Mouse (Mus musculus): ENCODE measurements around the gene Igfbp6. TPM values are rescaled to one million over a fixed set of nuclear protein-coding genes. Genes with fewer than 3 reads are reported as not detected.

Igfbp6 gene
- polyA plus RNA-seq, 1 experiment from 2014 or later = 10.9 TPM

DNA sequence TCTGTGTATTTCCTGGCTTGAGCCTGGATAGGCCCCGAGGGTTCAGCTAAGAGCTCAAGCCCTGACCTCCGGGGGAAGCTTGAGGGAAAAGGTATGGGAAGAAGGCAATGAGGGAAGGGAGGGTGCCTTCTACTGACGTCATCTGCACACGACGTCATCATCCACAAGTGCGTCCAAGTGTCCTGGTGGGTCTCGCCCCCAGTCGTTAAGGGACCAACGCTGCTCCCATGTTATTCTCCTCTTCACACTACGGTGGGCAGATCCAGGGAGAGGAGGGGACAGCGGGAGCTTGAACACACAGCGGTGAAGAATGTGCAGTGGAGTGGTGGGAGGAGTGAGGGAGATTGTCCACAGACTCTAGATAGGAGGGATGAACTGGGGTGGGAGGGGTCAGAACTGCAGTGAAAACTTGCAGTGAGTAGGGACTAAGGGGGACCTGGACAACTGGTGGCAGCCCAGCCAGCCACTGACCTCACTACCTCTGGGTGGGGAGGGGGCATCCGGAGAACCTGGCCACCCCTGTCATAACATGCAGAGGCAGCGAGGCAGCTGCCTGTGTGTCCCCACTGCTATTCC is 40.7 kb upstream of the Igfbp6 start:
- no peaks in the 10 kb centered on the region for H3K9me3 ChIP-seq
- 16% methylated on average over 14 of the region's 14 CpGs for WGBS
- H3K27ac ChIP-seq = peak overlapping the region; percentile 97
- peaks cover 74% of the 10 kb centered on the region for H3K4me1 ChIP-seq (replicated peaks)
- H3K4me2 ChIP-seq (replicated peaks) = peak overlapping the region; percentile 91
- peaks cover 4% of the 10 kb centered on the region for H3K36me3 ChIP-seq
- H3K9ac ChIP-seq = peak overlapping the region; percentile 65
- no peak for ATAC-seq
- H3K27me3 ChIP-seq (replicated peaks) = no peaks in the 10 kb centered on the region
- peak overlapping the region; percentile 66 for H3K4me3 ChIP-seq (replicated peaks)

DNA sequence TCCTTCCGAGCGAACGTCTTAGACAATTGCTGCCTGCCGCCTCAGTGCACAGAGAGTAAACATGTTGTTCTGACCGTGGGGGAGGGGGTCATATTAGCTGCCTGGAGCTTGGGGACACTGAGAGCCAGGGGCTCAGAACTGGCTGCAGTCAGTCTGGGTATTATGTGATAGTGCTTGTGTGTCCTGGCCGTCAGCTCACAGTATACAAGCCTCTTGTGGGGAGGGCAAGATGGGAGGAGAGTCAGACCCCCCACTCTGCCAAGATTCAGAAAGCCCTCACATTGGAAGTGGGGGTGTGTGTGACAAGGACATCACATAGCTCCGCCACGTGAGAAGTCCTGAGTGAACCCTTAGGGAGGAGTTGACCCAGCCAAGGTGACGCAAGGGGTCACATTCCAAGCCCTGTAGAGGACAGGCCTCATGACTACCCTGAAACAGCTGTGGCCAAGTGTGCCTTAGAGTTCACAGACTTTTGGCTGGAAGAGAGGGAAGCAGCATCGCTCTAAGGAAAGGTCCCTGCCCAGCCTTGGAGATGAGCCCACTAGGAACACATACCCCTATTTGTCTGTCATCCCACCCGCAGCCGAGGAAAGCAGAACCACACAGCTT is 40.1 kb upstream of the Igfbp6 start:
- no peak for ATAC-seq
- H3K27me3 ChIP-seq (replicated peaks) = no peaks in the 10 kb centered on the region
- peak overlapping the region; percentile 65 for H3K9ac ChIP-seq
- peaks cover 4% of the 10 kb centered on the region for H3K36me3 ChIP-seq
- WGBS = 21% methylated on average over 12 of the region's 12 CpGs
- H3K4me3 ChIP-seq (replicated peaks) = peak overlapping the region; percentile 66
- H3K4me2 ChIP-seq (replicated peaks) = peak overlapping the region; percentile 91
- peak overlapping the region; percentile 97 for H3K27ac ChIP-seq
- no peaks in the 10 kb centered on the region for H3K9me3 ChIP-seq
- H3K4me1 ChIP-seq (replicated peaks) = peaks cover 77% of the 10 kb centered on the region

DNA sequence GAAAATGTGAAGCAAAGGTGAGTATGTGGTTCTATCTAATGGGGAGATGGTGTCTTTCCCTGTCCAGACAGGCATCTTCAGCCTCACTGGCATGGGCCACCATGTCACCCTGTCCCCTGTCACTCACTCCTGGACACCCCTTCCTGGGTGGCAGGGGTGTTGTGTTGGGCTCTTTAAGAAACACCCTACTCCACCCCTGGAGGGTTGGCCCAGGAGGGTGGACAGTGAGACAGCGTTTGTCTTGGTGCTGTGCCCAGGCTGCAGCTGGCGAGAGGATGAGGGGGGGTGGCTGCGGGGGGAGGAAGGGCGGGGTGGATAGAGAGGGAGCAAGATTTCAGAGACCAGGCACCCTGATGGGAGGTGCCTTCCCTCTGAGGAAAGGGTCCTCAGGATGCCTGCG is 38.8 kb upstream of the Igfbp6 start:
- WGBS = 51% methylated on average over 5 of the region's 5 CpGs
- Histone ChIP-seq H3K9ac (no peak overlapping the region), H3K4me1 (replicated peaks) (peaks cover 70% of the 10 kb centered on the region), H3K36me3 (peaks cover 9% of the 10 kb centered on the region), H3K4me3 (replicated peaks) (no peak overlapping the region), H3K9me3 (no peaks in the 10 kb centered on the region), H3K4me2 (replicated peaks) (0 out of 2 replicates have a peak overlapping the region, but pooled peaks have one; percentile 14), H3K27ac (no peak overlapping the region), H3K27me3 (replicated peaks) (no peaks in the 10 kb centered on the region)
- no peak for ATAC-seq

DNA sequence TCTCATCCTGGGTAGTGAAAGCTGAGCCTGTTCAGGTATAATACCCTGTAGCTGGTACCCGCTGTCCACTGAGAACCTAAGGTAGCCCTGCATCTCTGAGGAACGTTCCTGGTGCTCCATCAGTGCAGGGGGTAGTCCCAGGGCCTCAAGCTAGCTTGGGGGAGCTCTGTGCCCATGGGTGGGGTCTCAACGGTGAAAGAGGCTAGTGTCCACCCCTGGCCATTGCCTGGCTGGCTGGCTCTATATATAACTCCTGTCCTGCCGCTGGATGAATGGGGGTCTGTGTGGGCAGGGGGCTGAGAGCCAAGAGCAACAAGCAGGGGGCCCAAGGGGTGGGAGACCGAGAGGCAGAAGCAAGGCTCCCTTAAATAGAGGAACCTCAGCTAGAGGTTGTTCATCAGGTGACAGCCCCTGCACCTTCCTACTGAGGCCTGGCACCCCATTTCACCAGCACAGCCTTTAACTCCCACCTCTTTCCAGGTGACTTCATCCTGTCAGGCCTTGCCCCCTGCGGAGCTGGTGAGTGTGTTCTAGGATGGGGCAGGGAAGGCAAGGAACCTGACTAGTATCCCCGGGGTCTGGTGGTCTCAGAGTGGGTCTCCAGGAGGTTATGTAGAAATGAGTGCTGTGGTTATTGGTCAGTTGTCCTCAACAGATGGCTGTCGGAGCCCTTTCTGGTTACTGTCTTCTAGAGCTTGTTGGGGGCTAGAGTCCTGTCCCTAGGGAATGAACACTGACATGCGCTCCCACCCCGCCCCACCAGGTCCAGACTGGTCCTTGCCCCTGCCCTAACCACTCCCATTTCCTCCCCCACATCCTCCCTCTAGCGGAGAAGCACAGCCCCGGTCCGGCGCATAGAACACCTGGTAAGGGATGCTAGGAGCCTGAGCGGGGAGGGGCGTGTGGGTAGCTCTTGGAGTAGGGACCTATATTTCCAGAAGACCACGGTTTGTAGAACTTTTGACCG is 38.1 kb upstream of the Igfbp6 start:
- H3K4me2 ChIP-seq (replicated peaks) = peak overlapping the region; percentile 65
- H3K27me3 ChIP-seq (replicated peaks) = no peaks in the 10 kb centered on the region
- ATAC-seq = no peak
- peaks cover 16% of the 10 kb centered on the region for H3K36me3 ChIP-seq
- H3K9me3 ChIP-seq = no peaks in the 10 kb centered on the region
- H3K27ac ChIP-seq = no peak overlapping the region
- H3K4me3 ChIP-seq (replicated peaks) = 0 out of 2 replicates have a peak overlapping the region, but pooled peaks have one; percentile 33
- no peak overlapping the region for H3K9ac ChIP-seq
- H3K4me1 ChIP-seq (replicated peaks) = peaks cover 64% of the 10 kb centered on the region
- 40% methylated on average over 18 of the region's 18 CpGs for WGBS

DNA sequence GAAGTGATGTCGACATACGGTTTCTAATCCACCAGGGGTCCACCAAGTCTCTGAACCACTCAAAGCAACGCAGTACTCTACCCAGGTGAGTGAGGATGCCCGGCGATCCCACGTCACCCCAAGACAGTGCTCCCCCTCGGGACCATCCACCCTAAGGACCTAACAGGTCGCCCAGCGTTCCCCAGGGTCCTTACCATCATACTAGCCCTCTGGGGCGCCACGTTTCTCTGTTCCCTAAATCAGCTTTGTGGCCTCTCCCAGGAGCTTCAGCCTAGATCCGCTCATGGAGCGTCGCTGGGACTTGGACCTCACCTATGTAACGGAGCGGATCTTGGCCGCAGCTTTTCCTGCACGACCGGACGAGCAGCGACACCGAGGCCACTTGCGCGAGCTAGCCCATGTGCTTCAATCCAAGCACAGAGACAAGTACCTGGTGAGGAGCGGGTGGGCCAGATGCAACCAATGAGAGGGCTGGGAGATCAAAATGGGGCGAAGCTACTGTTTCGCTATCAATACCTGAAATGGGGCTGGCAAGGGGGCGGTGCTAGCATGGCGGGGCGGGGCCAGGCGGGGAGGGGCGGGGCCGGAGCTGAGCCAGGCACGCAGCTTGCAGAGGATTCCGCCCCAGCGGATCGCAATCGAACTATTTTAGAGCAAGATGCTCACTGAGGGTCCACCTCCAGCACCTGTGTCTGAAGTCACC is 37.3 kb upstream of the Igfbp6 start:
- peak; percentile 16; the same call in 1 of the 2 replicates for ATAC-seq
- 26% methylated on average over 38 of the region's 38 CpGs for WGBS
- peaks cover 56% of the 10 kb centered on the region for H3K4me1 ChIP-seq (replicated peaks)
- H3K9ac ChIP-seq = peak overlapping the region; percentile 36; the same call in 1 of the 2 replicates
- H3K36me3 ChIP-seq = peaks cover 19% of the 10 kb centered on the region
- H3K27me3 ChIP-seq (replicated peaks) = no peaks in the 10 kb centered on the region
- H3K4me2 ChIP-seq (replicated peaks) = peak overlapping the region; percentile 65
- H3K27ac ChIP-seq = no peak overlapping the region
- peak overlapping the region; percentile 33 for H3K4me3 ChIP-seq (replicated peaks)
- H3K9me3 ChIP-seq = no peaks in the 10 kb centered on the region

DNA sequence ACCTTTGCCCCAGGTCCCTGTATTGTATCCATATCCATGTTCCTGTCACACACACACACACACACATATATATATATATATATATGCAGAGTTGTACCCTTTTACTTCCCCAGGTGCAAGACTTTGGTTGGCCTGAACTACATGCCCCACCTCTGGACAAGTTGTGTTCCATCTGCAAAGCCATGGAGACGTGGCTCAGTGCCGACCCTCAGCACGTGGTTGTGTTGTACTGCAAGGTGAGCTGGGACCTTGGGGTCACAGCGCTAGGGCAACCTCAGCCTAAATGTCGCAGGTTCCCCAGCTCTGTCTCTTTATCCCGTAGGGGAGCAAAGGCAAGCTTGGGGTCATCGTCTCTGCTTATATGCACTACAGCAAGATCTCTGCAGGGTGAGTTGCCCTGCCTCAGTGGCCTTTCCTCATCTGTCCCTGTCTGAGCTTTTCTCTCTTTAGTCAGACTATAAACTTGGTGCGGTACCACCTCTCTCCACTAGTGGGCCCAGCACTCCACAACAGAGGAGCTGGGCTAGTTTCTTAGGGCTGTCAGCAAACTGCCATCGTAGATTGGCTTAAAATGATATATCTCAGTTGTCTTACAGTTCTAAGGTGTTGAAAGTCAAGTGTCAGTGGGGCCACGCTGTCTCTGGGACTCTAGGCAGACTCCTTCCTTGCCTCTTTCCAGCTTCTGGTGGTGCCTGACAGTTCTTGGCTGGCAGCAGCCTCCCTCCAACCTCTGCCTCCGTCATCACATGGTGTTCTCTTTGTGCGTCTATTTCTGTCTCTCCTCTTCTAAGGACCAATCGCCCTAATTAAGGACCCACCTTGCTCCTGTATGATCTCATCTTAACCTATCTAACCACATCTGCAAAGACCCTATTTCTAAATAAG is 36.2 kb upstream of the Igfbp6 start:
- ATAC-seq = no peak
- Histone ChIP-seq H3K36me3 (peaks cover 23% of the 10 kb centered on the region), H3K4me2 (replicated peaks) (peak overlapping the region; percentile 65; the same call in 1 of the 2 replicates), H3K9me3 (no peaks in the 10 kb centered on the region), H3K27ac (no peak overlapping the region), H3K27me3 (replicated peaks) (no peaks in the 10 kb centered on the region), H3K4me1 (replicated peaks) (peaks cover 46% of the 10 kb centered on the region), H3K4me3 (replicated peaks) (no peak overlapping the region), H3K9ac (no peak overlapping the region)
- WGBS = 45% methylated on average over 13 of the region's 13 CpGs

DNA sequence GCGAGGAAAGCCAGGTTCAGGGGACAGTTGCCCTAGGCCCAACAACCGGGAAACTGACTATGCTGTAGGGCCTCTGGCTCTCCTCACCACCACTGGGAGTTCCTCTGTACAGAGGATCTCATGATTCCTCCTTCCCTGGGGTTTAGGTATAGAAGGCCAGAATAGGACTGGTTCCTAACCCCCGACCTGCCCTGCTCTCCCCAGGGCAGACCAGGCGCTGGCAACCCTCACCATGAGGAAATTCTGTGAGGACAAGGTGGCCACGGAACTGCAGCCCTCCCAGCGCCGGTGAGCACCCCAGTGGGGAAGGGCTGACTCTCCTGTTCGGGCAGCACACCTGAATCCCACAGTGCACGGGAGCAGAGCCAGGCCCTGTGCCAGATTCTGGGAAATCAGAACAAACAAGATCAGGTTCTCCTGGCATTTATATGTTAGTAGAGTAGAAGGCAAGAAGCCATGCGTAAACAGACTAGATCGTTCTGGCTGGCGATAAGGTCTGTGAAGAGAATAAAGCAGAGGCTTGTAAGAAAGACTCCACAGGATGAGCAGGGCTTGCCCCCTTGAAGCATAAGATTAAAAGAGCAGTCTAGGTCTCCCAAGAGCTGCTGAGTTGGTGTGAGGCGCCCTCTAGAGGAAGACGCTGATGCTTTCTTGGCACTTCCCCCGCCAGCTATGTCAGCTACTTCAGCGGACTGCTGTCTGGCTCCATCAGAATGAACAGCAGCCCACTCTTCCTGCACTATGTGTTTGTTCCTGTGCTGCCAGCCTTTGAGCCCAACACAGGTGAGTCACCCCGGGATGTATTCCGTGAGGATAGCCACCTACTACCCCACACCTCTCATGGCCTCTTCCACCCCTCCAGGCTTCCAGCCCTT is 35.3 kb upstream of the Igfbp6 start:
- no peaks in the 10 kb centered on the region for H3K27me3 ChIP-seq (replicated peaks)
- WGBS = 50% methylated on average over 18 of the region's 18 CpGs
- H3K4me1 ChIP-seq (replicated peaks) = peaks cover 41% of the 10 kb centered on the region
- H3K9me3 ChIP-seq = no peaks in the 10 kb centered on the region
- no peak overlapping the region for H3K4me3 ChIP-seq (replicated peaks)
- peak; percentile 26 for ATAC-seq
- H3K4me2 ChIP-seq (replicated peaks) = no peak overlapping the region
- peaks cover 31% of the 10 kb centered on the region for H3K36me3 ChIP-seq
- no peak overlapping the region for H3K27ac ChIP-seq
- H3K9ac ChIP-seq = no peak overlapping the region

DNA sequence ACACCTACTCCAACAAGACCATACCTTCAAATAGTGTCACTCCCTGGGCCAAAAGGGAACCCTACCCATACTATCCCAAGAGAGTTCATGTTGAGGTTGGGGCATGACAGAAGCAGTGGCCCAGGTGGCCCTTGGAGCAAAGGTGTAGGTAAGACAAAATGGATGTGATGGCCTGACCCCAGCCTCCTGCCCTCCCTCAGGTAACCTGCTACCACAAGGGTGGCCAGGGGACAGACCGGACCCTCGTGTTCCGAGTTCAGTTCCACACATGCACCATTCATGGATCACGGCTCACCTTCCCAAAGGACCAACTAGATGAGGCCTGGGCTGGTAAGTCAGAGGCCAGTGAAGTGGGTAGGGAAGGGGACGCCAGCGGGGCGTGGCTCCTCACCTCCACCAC is 33.9 kb upstream of the Igfbp6 start:
- ATAC-seq = no peak
- Histone ChIP-seq H3K27me3 (replicated peaks) (no peaks in the 10 kb centered on the region), H3K4me1 (replicated peaks) (peaks cover 30% of the 10 kb centered on the region), H3K4me2 (replicated peaks) (no peak overlapping the region), H3K9me3 (no peaks in the 10 kb centered on the region), H3K9ac (no peak overlapping the region), H3K36me3 (peaks cover 31% of the 10 kb centered on the region), H3K27ac (no peak overlapping the region), H3K4me3 (replicated peaks) (no peak overlapping the region)
- WGBS = 86% methylated on average over 7 of the region's 7 CpGs

DNA sequence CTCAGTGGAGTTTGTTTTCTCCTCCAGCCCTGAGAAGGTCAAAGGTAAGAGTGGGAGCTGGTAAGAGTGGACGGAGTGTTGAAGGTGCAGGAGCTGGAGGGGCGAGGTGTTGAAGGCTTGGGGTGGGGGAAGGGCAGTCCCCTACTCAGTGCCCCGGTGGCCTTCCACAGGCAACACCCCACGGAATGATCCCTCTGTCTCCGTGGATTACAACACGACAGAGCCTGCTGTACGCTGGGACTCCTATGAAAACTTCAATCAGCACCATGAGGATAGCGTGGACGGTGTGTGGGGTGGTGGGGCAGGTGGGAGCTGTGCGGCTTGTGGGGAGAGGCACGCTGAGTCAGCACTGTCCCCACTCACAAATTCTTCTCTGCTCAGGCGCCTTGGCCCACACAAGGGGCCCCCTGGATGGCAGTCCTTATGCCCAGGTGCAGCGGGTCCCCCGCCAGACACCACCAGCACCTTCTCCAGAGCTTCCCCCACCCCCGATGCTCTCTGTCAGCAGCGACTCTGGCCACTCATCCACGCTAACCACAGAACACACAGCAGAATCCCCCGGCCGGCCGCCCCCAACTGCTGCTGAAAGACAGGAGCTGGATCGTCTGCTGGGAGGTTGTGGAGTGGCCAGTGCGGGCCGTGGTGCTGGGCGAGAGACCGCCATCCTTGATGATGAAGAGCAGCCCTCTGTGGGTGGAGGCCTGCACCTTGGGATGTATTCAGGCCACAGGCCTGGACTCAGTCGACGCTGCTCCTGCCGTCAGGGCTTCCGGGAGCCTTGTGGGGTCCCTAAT is 33.3 kb upstream of the Igfbp6 start:
- Histone ChIP-seq H3K36me3 (peaks cover 37% of the 10 kb centered on the region), H3K4me3 (replicated peaks) (no peak overlapping the region), H3K27me3 (replicated peaks) (no peaks in the 10 kb centered on the region), H3K9me3 (no peaks in the 10 kb centered on the region), H3K4me2 (replicated peaks) (no peak overlapping the region), H3K4me1 (replicated peaks) (peaks cover 25% of the 10 kb centered on the region), H3K27ac (no peak overlapping the region), H3K9ac (no peak overlapping the region)
- ATAC-seq = no peak
- 72% methylated on average over 29 of the region's 29 CpGs for WGBS

DNA sequence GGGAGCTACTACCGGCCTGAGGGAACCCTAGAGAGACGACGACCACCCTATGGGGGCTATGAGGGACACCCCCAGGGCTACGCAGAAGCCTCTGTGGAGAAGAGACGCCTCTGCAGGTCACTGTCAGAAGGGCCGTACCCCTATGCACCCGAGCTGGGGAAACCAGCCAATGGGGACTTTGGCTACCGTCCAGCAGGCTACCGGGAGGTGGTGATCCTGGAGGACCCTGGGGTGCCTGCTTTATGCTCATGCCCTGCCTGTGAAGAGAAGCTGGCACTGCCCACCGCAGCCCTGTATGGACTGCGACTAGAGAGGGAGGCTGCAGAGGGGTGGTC is 32.7 kb upstream of the Igfbp6 start:
- H3K4me1 ChIP-seq (replicated peaks) = peaks cover 24% of the 10 kb centered on the region
- 80% methylated on average over 11 of the region's 11 CpGs for WGBS
- H3K4me3 ChIP-seq (replicated peaks) = no peak overlapping the region
- no peaks in the 10 kb centered on the region for H3K27me3 ChIP-seq (replicated peaks)
- H3K4me2 ChIP-seq (replicated peaks) = no peak overlapping the region
- no peak overlapping the region for H3K9ac ChIP-seq
- H3K36me3 ChIP-seq = peaks cover 39% of the 10 kb centered on the region
- no peaks in the 10 kb centered on the region for H3K9me3 ChIP-seq
- no peak overlapping the region for H3K27ac ChIP-seq
- no peak for ATAC-seq
